Mouse (Mus musculus) adrenal gland, adult 2 months (tissue): ENCODE results near the gene Kcnq4. TPM values are rescaled to one million over a fixed set of nuclear protein-coding genes. Genes with fewer than 3 reads are reported as not detected.
A peak's percentile ranks its signal among the peaks of the same experiment; 100 is the strongest.

Experiments used
- DNase-seq: peaks from one replicate; pipeline ENCODE4 v3.0.0; 2021
- microRNA-seq, 2 experiments: library from miRNA; unstranded; fragments of <30 nt; microRNA quantifications; one replicate each; pipeline ENCODE4 v1.2.0; 2021
- polyA plus RNA-seq: library from polyadenylated mRNA; depleted of rRNA; stranded (reverse); fragments of >200 nt; gene quantifications from 2 replicates; pipeline ENCODE4 v1.2.3, GENCODE M21; 2012; rRNA removed
- total RNA-seq, 2 experiments: library from RNA; stranded (reverse); gene quantifications; 2 replicates each; pipeline ENCODE4 v1.2.3; 2021

Gene Kcnq4
- total and polyA plus RNA-seq, 3 experiments, result 1.5 to 4.1 (median 2.5) TPM

DNA sequence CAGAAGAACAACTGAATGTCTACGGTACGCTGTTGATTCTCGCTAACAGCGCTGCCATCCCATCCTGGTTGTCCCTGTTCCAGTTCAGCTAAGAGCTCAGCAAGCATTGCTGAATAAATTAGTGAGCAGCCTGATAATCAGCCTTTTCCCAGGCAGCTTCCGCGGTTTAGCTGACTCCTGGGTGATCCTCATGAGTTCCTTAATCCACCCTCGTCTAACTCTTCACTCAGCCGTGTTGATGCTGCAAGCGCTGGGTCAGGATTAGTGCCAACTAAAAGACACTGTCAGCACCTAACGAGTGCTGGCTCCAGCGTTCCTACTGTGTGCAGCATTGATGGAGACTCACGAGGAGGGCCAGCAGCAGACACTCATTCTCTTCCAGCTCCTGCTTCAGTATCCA, 77.4 kb downstream of the Kcnq4 start:
- DNase-seq, result no peak

DNA sequence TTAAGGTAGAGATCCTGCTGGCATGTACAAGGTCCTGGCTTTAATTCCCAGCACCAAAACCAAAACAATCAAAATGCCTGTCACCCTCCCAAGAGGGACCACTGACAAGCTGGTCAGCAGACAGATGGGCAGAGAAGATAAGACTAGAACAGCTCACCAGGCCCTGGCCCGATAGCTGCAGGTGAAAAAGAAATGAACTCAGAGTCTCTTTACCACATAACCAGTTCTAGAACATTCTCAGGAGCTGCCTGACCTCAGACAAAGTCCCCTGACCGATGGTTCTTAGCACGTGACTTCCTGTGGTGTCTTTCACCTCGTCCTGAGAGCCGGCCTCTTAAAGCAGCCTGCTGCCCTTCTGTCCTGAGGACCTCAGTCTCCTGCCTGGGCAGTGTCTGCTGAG, 78.8 kb downstream of the Kcnq4 start:
- no peak for DNase-seq

DNA sequence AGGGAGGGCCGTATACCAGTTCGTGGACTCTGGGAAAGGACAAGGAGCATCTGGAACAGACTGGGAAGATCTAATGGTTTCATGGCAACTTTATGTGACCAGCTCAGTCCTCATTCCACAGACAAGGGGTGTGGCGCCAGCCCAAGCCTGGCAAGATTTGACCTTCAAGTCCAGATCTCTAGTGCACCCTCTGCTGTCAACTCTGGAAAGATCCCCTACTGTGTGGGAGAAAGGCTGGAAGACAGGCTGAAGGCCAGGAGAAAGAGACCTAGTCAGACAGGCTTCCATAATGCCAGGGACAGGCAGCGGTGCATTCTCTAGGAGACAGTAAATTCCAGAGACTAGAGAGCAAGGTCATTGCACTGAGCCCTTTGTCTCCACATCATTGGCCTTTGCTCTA, 79.9 kb downstream of the Kcnq4 start:
- DNase-seq, result peak; percentile 68

DNA sequence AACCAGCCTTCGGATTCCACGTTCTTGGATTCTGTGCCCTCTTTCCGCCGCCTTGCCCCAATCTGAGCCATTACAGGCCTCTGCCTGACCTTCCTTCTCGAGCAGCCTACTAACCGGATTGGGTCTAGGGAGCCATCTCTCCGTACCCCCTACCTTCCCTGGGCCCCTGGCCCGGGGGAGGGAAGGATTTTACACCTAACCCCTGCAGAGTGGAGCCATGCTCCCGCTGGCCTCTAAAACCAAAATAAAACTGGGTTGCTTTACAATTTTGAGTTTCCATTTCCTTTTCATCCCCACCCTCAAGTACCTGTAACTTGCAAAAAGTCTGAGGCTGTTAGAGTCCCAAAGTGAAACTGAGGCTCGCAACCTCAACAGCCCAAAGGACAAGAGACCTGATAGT, 80.9 kb downstream of the Kcnq4 start:
- no peak for DNase-seq

DNA sequence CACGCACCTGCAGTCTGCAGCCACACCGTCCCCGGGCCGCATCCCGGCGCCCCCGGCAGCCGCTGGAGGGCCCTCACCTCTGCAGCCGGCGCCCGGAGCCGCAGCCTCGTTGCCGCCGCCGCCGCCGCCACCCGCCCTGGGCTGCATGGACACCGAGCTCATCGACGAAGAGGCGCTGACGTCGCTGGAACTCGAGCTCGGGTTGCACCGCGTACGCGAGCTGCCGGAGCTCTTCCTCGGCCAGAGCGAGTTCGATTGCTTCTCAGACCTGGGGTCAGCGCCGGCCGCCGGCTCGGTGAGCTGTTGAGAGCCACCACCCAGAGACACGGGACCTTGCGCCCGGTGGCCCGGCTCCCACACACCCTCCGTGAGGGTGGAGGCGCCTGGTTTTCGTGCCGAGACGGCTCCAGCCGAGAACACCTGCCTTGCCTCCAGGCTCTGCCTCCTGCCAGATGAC, 81.3 kb downstream of the Kcnq4 start:
- DNase-seq, result peak; percentile 83

DNA sequence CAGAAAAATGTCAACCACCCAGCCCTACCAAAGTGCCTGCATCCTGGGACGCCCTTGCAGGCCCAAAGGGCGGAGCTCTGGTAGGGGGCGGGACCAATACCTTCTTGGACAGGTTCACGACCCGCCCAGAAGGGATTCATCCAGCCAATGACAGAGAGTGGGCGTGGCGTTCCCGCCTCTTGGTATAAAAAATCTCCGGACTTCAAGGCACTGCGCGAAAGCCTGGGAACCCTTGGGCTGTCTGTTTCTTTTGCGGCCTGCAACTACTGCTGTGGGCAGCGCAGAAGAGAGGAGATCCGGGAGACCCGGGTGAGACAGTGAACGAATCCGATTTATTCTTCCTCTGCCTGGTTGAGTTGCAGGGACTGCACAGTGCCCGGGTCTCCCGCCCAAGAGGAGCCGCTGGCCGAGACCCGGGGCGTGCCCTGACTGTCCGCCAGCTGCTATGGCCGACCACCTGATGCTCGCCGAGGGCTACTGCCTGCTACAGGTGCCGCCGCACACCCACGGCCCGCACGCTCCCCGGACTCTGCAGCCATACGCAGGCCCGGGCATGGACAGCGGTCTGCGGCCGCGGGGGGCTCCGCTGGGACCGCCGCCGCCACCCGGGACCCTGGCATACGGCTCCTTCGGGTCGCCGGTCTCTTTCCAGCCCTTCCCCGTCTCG, 81.9 kb downstream of the Kcnq4 start, which contains the start of gene Cited4:
Gene Cited4 (plus strand): TSS at position 215 of the 667 bp plus-strand sequence.
- DNase-seq, result peak; percentile 95

DNA sequence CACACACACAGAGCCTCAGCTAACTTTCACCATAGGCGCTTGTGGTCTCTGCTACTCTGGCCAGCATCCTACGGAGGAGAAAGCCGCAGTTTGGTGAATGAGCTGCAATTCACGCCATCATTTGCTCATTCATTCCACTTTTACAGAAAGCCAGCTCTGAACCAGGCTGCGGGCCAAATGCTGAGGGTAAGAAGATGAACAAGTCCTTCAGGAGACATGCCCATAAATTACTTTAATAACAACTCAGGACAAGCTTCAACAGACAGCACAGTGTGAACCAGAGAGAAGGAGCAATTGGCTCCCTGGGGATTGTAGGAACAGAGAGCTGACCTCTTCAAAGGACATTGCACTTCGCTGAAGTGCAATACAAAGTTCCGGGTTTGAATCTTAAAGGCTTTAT, 82.6 kb downstream of the Kcnq4 start:
- peak; percentile 72 for DNase-seq

DNA sequence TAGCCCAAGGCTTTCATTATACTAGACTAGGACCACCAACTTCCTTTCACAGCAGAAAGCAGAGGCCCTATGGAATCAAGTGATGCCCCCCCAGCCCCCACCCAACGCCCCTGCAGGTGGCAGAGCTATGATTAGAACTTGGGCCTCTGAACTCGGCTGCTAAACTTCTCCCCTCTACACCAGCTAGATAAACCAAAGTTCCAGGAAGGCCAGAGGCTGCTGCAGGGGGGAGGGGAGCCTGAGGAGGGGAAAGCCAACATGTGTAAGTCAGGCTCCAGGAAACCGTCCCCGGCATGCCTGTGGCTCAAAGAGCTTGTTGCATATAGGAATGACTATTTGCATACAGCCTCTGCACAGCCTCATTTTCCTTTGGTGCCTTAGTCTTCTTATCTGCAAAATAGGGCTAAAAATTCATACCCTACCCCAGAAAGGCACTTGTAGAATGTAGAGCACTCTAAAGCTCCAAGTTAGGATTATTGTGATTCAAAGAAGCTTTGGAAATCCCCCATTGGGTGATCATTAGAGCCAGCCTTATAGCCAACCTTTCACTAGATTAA, 83.2 kb downstream of the Kcnq4 start:
- DNase-seq, result no peak

DNA sequence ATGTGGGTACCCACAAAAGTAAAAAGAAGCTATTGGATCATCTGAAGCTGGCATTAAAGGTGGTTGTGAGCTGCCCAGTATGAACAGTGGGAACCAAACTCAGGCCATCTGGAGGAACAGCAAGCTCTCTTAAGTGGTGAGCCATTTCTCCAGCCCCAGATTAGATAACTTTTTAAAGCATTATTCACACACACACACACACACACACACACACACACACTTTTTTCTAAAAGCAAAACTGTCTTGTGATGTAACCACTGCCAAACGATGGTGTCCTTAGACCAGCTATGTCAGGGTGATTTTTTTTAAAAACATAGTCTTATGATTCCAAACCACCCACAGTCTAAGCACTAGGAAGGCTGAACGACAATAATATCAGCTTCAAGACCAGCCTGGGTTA, 83.8 kb downstream of the Kcnq4 start:
- no peak for DNase-seq

DNA sequence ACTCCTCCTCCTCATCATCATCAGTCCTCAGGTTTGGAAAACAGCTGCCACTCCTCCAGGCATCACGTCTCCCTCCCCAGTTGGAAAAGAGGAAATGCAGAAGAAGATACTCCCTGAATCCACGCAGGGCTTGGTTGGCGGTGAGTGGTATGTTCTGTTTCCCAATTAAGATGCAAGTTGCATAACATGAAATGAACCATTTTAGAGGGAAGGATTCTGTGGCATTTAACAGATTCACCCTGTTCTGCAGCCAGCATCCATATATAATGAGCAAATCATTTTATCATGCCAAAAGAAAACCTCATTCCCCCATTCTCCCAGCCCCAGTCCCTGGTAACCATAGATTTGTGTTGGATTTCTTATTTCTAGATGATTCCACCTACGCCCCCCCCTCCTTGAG, 87.9 kb downstream of the Kcnq4 start:
- DNase-seq, result no peak

DNA sequence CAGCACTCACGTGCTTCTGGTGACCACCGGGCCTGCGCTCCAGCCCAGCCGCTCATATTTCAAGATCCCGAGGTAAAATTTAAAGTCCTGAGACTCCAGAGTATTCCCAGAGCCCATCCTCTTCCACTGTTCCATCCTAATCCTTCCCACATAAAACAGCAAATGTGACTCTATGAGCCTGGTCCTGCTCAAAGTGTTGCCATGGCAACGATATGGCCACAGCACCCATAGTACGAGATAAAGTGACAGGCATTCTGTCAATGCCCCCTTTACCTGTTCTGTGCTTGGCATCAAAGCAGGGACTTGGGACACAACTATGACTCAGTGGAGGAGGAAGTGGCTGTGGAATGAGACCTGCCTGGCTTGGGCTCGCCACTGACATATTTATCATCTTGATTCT, 92.5 kb downstream of the Kcnq4 start:
- DNase-seq, result no peak

DNA sequence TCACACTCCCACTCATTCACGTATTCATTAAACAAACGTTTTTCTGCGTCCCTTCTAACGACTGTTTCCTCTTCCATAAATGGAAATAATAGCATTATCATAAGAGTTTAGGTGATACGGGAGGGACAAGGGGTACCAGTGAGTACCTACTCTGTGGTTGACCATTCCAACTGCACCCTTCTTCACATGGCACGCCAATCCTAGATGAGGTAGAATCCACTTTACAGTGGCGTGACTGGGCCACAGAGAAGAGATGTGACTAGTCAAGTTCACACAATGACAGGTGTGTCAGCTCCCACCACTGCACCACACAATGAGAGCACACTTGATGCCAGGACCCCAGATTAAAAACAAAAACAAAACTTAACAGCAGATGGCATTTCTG, 98.2 kb downstream of the Kcnq4 start:
- no peak for DNase-seq

DNA sequence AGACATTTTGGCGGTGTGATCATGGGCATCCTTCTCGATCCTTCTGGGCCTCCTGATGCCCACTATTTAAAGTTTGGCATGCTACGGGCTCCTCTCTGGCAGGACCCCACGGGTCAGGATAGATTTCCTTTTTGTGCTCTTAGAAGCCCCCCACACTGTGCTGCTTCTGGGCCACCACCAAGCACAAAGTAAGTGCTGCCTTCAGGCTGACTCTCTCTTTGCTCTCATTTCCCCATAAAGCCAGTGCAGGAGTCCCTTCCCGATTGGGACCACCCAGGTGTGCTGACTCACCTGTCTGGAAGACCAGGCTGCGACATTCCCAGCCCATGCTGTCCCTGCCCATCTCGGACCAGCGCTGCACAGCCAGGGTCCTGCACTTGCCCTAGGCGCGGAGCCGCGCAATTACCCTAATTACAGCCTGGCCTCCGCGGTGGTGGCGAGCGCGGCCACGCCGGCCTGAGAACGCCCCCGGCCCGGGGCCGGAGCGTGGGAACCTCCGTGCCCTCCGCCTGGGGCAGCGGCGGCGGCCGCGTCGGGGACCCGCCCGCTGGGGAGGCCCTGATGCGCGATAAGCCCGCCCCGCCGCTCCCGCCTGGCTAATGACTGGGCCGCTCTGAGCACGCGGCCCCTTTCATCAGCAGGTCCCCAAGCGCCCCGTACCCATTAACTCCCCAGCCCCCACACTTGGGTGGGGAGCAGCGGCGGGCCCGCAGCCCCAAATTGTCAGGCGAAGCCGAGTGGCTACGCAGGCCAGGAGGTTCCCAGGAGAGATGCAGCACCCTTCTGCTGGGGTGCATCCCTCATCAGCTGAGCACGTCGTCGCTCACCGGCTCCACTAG, 98.8 kb downstream of the Kcnq4 start:
- DNase-seq, result no peak

Small RNA genes within 50 kb of the gene (microRNA-seq; reads per million reads assigned to microRNA genes)
- gene Mir30c-1 (245 to 259 reads per million in 2 experiments), gene Mir30e (0 reads per million in 2 experiments), gene Mir30f (0 reads per million in 2 experiments)

Other genes with a start within 250 kb of the Kcnq4 start
- gene Slfnl1, start 216.4 kb downstream of the Kcnq4 start, total RNA-seq, result under 1 TPM; 0.14 to 0.17 TPM
- gene Slfnl1, start 216.4 kb downstream of the Kcnq4 start, polyA plus RNA-seq, result 0.06 and 0.07 TPM in 2 replicates
- 10 to 100 TPM; 29.5 to 39.8 TPM for gene Ctps, start 178.3 kb downstream of the Kcnq4 start, total RNA-seq
- gene Ctps, start 178.3 kb downstream of the Kcnq4 start, polyA plus RNA-seq, result 3.3 and 4.4 TPM in 2 replicates
- not detected for gene Gm8439, start 159.9 kb downstream of the Kcnq4 start, total RNA-seq
- not detected in 2 replicates for gene Gm8439, start 159.9 kb downstream of the Kcnq4 start, polyA plus RNA-seq
- gene Cited4, start 82.0 kb downstream of the Kcnq4 start, total RNA-seq, result 10 to 100 TPM; 11.3 to 18.3 TPM
- gene Cited4, start 82.0 kb downstream of the Kcnq4 start, polyA plus RNA-seq, result 85.9 and 124 TPM in 2 replicates
- gene Nfyc, start 83.0 kb upstream of the Kcnq4 start, total RNA-seq, result 10 to 100 TPM; 43.0 to 59.0 TPM
- gene Nfyc, start 83.0 kb upstream of the Kcnq4 start, polyA plus RNA-seq, result 169 and 171 TPM in 2 replicates
- 10 to 100 TPM in 1 of 2 experiments, 1 to 10 TPM in 1; 5.8 to 11.0 TPM for gene Rims3, start 106.2 kb upstream of the Kcnq4 start, total RNA-seq
- gene Rims3, start 106.2 kb upstream of the Kcnq4 start, polyA plus RNA-seq, result 6.9 and 7.3 TPM in 2 replicates
- 10 to 100 TPM in 1 of 2 experiments, 1 to 10 TPM in 1; 6.9 to 10.2 TPM for gene Exo5, start 176.4 kb upstream of the Kcnq4 start, total RNA-seq
- gene Exo5, start 176.4 kb upstream of the Kcnq4 start, polyA plus RNA-seq, result 0.80 and 1.4 TPM in 2 replicates
- 1 to 10 TPM; 1.5 to 3.2 TPM for gene Zfp69, start 203.1 kb upstream of the Kcnq4 start, total RNA-seq
- gene Zfp69, start 203.1 kb upstream of the Kcnq4 start, polyA plus RNA-seq, result 3.5 and 3.7 TPM in 2 replicates